Mouse (Mus musculus) heart, embryonic 10.5 days (tissue): Measurements from ENCODE around the gene Pts. TPM values are rescaled to one million over a fixed set of nuclear protein-coding genes. Genes with fewer than 3 reads are reported as not detected.

Source experiments
- DNase-seq: peaks from one replicate; pipeline ENCODE4 v3.0.0-alpha.2; 2017; ENCODE audit warnings: low spot score
- H3K27ac ChIP-seq: fragments of 300-500 bp; sonication (generic); 2 replicates; pipeline ENCODE4 v1.5.1; 2016; ENCODE audit warnings: mild to moderate bottlenecking
- H3K27me3 ChIP-seq: fragments of 300-500 bp; sonication (generic); 2 replicates; pipeline ENCODE4 v1.6.1; 2016; ENCODE audit warnings: mild to moderate bottlenecking; ENCODE audit not compliant: poor library complexity, insufficient read depth, severe bottlenecking
- H3K36me3 ChIP-seq: fragments of 300-500 bp; sonication (generic); 2 replicates; pipeline ENCODE4 v1.6.1; 2016; ENCODE audit warnings: mild to moderate bottlenecking, moderate library complexity
- H3K4me1 ChIP-seq: fragments of 300-500 bp; sonication (generic); 2 replicates; pipeline ENCODE4 v1.6.1; 2016; ENCODE audit warnings: mild to moderate bottlenecking
- H3K4me3 ChIP-seq: fragments of 300-500 bp; sonication (generic); 2 replicates; pipeline ENCODE4 v1.5.1; 2016; ENCODE audit warnings: mild to moderate bottlenecking, moderate library complexity
- H3K9me3 ChIP-seq: fragments of 300-500 bp; sonication (generic); 2 replicates; pipeline ENCODE4 v1.6.1; 2016; ENCODE audit warnings: mild to moderate bottlenecking, moderate library complexity
- WGBS: fragments of 180-500 bp; shearing (Covaris S2); methylation state at CpG from one replicate; pipeline ENCODE4 v1.1.7; 2016; 5-methylcytosine and 5-hydroxymethylcytosine counted together
- polyA plus RNA-seq: library from polyadenylated mRNA; unstranded; fragments of >200 nt; fragmentation: Nextera tagmentation; extraction: Ambion mirVana; gene quantifications from 2 replicates; pipeline ENCODE4 v1.2.1, GENCODE M21; 2016

Pts gene
- polyA plus RNA-seq, 1 experiment from 2014 or later = 78.6 TPM

GRCm38 (mm10) chr9:50521562-50521961 is 7.0 kb downstream of the Pts start:
- 61% methylated on average over 2 of the region's 2 CpGs for WGBS
- H3K9me3 ChIP-seq = no peaks in the 10 kb centered on the region
- no peak overlapping the region for H3K27ac ChIP-seq
- no peaks in the 10 kb centered on the region for H3K4me1 ChIP-seq
- no peak overlapping the region for H3K4me3 ChIP-seq
- no peak for DNase-seq
- no peaks in the 10 kb centered on the region for H3K27me3 ChIP-seq
- H3K36me3 ChIP-seq = peaks cover 15% of the 10 kb centered on the region

GRCm38 (mm10) chr9:50520748-50521147 is 7.8 kb downstream of the Pts start:
- H3K4me1 ChIP-seq = no peaks in the 10 kb centered on the region
- no peak for DNase-seq

GRCm38 (mm10) chr9:50518781-50519180 is 9.7 kb downstream of the Pts start:
- H3K27me3 ChIP-seq = no peaks in the 10 kb centered on the region
- H3K4me1 ChIP-seq = no peaks in the 10 kb centered on the region
- H3K9me3 ChIP-seq = no peaks in the 10 kb centered on the region
- H3K36me3 ChIP-seq = peaks cover 9% of the 10 kb centered on the region
- DNase-seq = no peak
- no peak overlapping the region for H3K27ac ChIP-seq
- 10% methylated on average over 2 of the region's 2 CpGs for WGBS
- no peak overlapping the region for H3K4me3 ChIP-seq

More at GRCm38 (mm10) chr9:50520748-50521147, 7.8 kb downstream of the Pts start:
- peaks cover 15% of the 10 kb centered on the region for H3K36me3 ChIP-seq
- no peak overlapping the region for H3K4me3 ChIP-seq
- H3K27me3 ChIP-seq = no peaks in the 10 kb centered on the region
- H3K27ac ChIP-seq = no peak overlapping the region
- 74% methylated on average over 6 of the region's 6 CpGs for WGBS
- H3K9me3 ChIP-seq = no peaks in the 10 kb centered on the region

- no peak for DNase-seq
- H3K4me1 ChIP-seq = no peaks in the 10 kb centered on the region
- H3K4me3 ChIP-seq = no peak overlapping the region
- H3K27me3 ChIP-seq = no peaks in the 10 kb centered on the region
- no peaks in the 10 kb centered on the region for H3K9me3 ChIP-seq
- H3K27ac ChIP-seq = no peak overlapping the region
- WGBS = 68% methylated on average over 5 of the region's 5 CpGs
- H3K36me3 ChIP-seq = peaks cover 1% of the 10 kb centered on the region
Measured at GRCm38 (mm10) chr9:50515462-50515861, 13.1 kb downstream of the Pts start.

GRCm38 (mm10) chr9:50507570-50507969 is 21.0 kb downstream of the Pts start:
- Histone ChIP-seq H3K9me3 (no peaks in the 10 kb centered on the region), H3K36me3 (no peaks in the 10 kb centered on the region), H3K4me1 (peaks cover 7% of the 10 kb centered on the region), H3K27ac (no peak overlapping the region), H3K4me3 (no peak overlapping the region), H3K27me3 (no peaks in the 10 kb centered on the region)
- DNase-seq = no peak
- 51% methylated on average over 7 of the region's 7 CpGs for WGBS

- H3K4me3 ChIP-seq = no peak overlapping the region
- H3K27me3 ChIP-seq = no peaks in the 10 kb centered on the region
- no peaks in the 10 kb centered on the region for H3K9me3 ChIP-seq
- 52% methylated on average over 6 of the region's 6 CpGs for WGBS
- no peak overlapping the region for H3K27ac ChIP-seq
- H3K36me3 ChIP-seq = no peaks in the 10 kb centered on the region
- DNase-seq = no peak
- H3K4me1 ChIP-seq = peaks cover 9% of the 10 kb centered on the region
Measured at GRCm38 (mm10) chr9:50505405-50505804, 23.1 kb downstream of the Pts start.

- H3K4me3 ChIP-seq = no peak overlapping the region
- no peaks in the 10 kb centered on the region for H3K36me3 ChIP-seq
- no peak overlapping the region for H3K27ac ChIP-seq
- H3K9me3 ChIP-seq = no peaks in the 10 kb centered on the region
- peaks cover 13% of the 10 kb centered on the region for H3K4me1 ChIP-seq
- DNase-seq = no peak
- whole genome bisulfite sequencing = 84% methylated on average over 3 of the region's 3 CpGs
- H3K27me3 ChIP-seq = no peaks in the 10 kb centered on the region
Measured at GRCm38 (mm10) chr9:50502949-50503348, 25.6 kb downstream of the Pts start.

GRCm38 (mm10) chr9:50500974-50501501 is 27.5 kb downstream of the Pts start:
- no peaks in the 10 kb centered on the region for H3K36me3 ChIP-seq
- peak; percentile 88 for DNase-seq
- H3K4me3 ChIP-seq = peak overlapping the region; percentile 47
- 14% methylated on average over 14 of the region's 14 CpGs for WGBS
- no peaks in the 10 kb centered on the region for H3K27me3 ChIP-seq
- H3K4me1 ChIP-seq = peaks cover 28% of the 10 kb centered on the region
- peak overlapping the region; percentile 43 for H3K27ac ChIP-seq
- H3K9me3 ChIP-seq = no peaks in the 10 kb centered on the region

GRCm38 (mm10) chr9:50500467-50500973 is 28.0 kb downstream of the Pts start:
- H3K36me3 ChIP-seq = no peaks in the 10 kb centered on the region
- no peaks in the 10 kb centered on the region for H3K27me3 ChIP-seq
- H3K9me3 ChIP-seq = no peaks in the 10 kb centered on the region
- peak overlapping the region; percentile 47 for H3K4me3 ChIP-seq
- peaks cover 29% of the 10 kb centered on the region for H3K4me1 ChIP-seq
- H3K27ac ChIP-seq = peak overlapping the region; percentile 43; the same call in 1 of the 2 replicates
- WGBS = 60% methylated on average over 15 of the region's 15 CpGs
- DNase-seq = no peak

- Histone ChIP-seq H3K9me3 (no peaks in the 10 kb centered on the region), H3K36me3 (no peaks in the 10 kb centered on the region), H3K27me3 (no peaks in the 10 kb centered on the region), H3K4me1 (peaks cover 32% of the 10 kb centered on the region), H3K4me3 (no peak overlapping the region), H3K27ac (no peak overlapping the region)
- WGBS = 89% methylated on average over 3 of the region's 3 CpGs
- no peak for DNase-seq
Measured at GRCm38 (mm10) chr9:50499781-50500180, 28.7 kb downstream of the Pts start.

GRCm38 (mm10) chr9:50498815-50499214 is 29.7 kb downstream of the Pts start:
- Histone ChIP-seq H3K27ac (no peak overlapping the region), H3K36me3 (no peaks in the 10 kb centered on the region), H3K4me1 (peaks cover 38% of the 10 kb centered on the region), H3K9me3 (no peaks in the 10 kb centered on the region), H3K27me3 (no peaks in the 10 kb centered on the region), H3K4me3 (no peak overlapping the region)
- 82% methylated on average over 16 of the region's 16 CpGs for WGBS
- no peak for DNase-seq

GRCm38 (mm10) chr9:50497536-50497935 is 31.0 kb downstream of the Pts start:
- Histone ChIP-seq H3K4me1 (peaks cover 38% of the 10 kb centered on the region), H3K9me3 (no peaks in the 10 kb centered on the region), H3K36me3 (no peaks in the 10 kb centered on the region), H3K27me3 (no peaks in the 10 kb centered on the region), H3K4me3 (no peak overlapping the region), H3K27ac (no peak overlapping the region)
- WGBS = 71% methylated on average over 2 of the region's 2 CpGs
- no peak for DNase-seq

- Histone ChIP-seq H3K9me3 (no peaks in the 10 kb centered on the region), H3K4me3 (no peak overlapping the region), H3K27me3 (no peaks in the 10 kb centered on the region), H3K4me1 (peaks cover 38% of the 10 kb centered on the region), H3K27ac (no peak overlapping the region), H3K36me3 (no peaks in the 10 kb centered on the region)
- no peak for DNase-seq
- WGBS = 51% methylated on average over 6 of the region's 6 CpGs
Measured at GRCm38 (mm10) chr9:50497076-50497475, 31.4 kb downstream of the Pts start.

- Histone ChIP-seq H3K36me3 (no peaks in the 10 kb centered on the region), H3K27me3 (no peaks in the 10 kb centered on the region), H3K4me1 (peaks cover 38% of the 10 kb centered on the region), H3K4me3 (peak overlapping the region; percentile 27), H3K27ac (peak overlapping the region; percentile 73), H3K9me3 (no peaks in the 10 kb centered on the region)
- DNase-seq = no peak
- 15% methylated on average over 6 of the region's 6 CpGs for WGBS
Measured at GRCm38 (mm10) chr9:50496546-50496945, 32.0 kb downstream of the Pts start.
